Mouse (Mus musculus): ENCODE measurements around the gene Elk4. TPM values are rescaled to one million over a fixed set of nuclear protein-coding genes. Genes with fewer than 3 reads are reported as not detected.

Elk4 gene
- 17.5 and 17.8 TPM in 2 replicates for polyA plus RNA-seq (2015; fragmentation: Nextera tagmentation; extraction: Ambion mirVana)

GRCm38 (mm10) chr1:132007282-132007815, at the start of gene Elk4:
Elk4 (plus strand) TSS chr1:132007607.
- Histone ChIP-seq H3K36me3 (ENCODE audit: control insufficient read depth, insufficient read depth) (no peaks in the 10 kb centered on the region), H3K27ac (ENCODE audit: low read length) (peak within 1 kb of the TSS; percentile 99), H3K4me1 (ENCODE audit: control insufficient read depth, insufficient read depth, low read length) (peaks cover 29% of the 10 kb centered on the region), H3K4me3 (ENCODE audit: low read length) (peak within 1 kb of the TSS; percentile 62), H3K27me3 (ENCODE audit: control insufficient read depth, insufficient read depth, low read length) (no peaks in the 10 kb centered on the region), H3K9ac (ENCODE audit: low read length) (peak within 1 kb of the TSS; percentile 96), H3K4me2 (ENCODE audit: low read depth, low read length) (peak within 1 kb of the TSS; percentile 63), H3K9me3 (replicated peaks; ENCODE audit: control insufficient read depth, low read length) (no peaks in the 10 kb centered on the region)
- peak; percentile 86 for ATAC-seq (replicated peaks; ENCODE audit: extremely low read depth, insufficient read depth, low FRiP score)
- 0% methylated on average over 47 of the region's 61 CpGs for WGBS

GRCm38 (mm10) chr1:131961004-131961403, 46.4 kb upstream of the Elk4 start:
- 56% methylated on average over 2 of the region's 2 CpGs for WGBS
- Histone ChIP-seq H3K27ac (ENCODE audit: low read length) (no peak overlapping the region), H3K4me3 (ENCODE audit: low read length) (no peak overlapping the region), H3K27me3 (ENCODE audit: control insufficient read depth, insufficient read depth, low read length) (peaks cover 35% of the 10 kb centered on the region), H3K9me3 (replicated peaks; ENCODE audit: control insufficient read depth, low read length) (no peaks in the 10 kb centered on the region), H3K4me2 (ENCODE audit: low read depth, low read length) (no peak overlapping the region), H3K36me3 (ENCODE audit: control insufficient read depth, insufficient read depth) (no peaks in the 10 kb centered on the region), H3K9ac (ENCODE audit: low read length) (no peak overlapping the region), H3K4me1 (ENCODE audit: control insufficient read depth, insufficient read depth, low read length) (peaks cover 15% of the 10 kb centered on the region)
- no peak for ATAC-seq (replicated peaks; ENCODE audit: extremely low read depth, insufficient read depth, low FRiP score)

- no peaks in the 10 kb centered on the region for H3K36me3 ChIP-seq (ENCODE audit: control insufficient read depth, insufficient read depth)
- ATAC-seq (replicated peaks; ENCODE audit: extremely low read depth, insufficient read depth, low FRiP score): peak; percentile 62
- peak within 1 kb of the TSS; percentile 83 for H3K4me3 ChIP-seq (ENCODE audit: low read length)
- H3K4me1 ChIP-seq (ENCODE audit: control insufficient read depth, insufficient read depth, low read length): peaks cover 15% of the 10 kb centered on the region
- peaks cover 35% of the 10 kb centered on the region for H3K27me3 ChIP-seq (ENCODE audit: control insufficient read depth, insufficient read depth, low read length)
- peak within 1 kb of the TSS; percentile 78 for H3K9ac ChIP-seq (ENCODE audit: low read length)
- 1% methylated on average over 33 of the region's 35 CpGs for WGBS
- peak within 1 kb of the TSS; percentile 51 for H3K27ac ChIP-seq (ENCODE audit: low read length)
- H3K4me2 ChIP-seq (ENCODE audit: low read depth, low read length): peak within 1 kb of the TSS; percentile 92
- no peaks in the 10 kb centered on the region for H3K9me3 ChIP-seq (replicated peaks; ENCODE audit: control insufficient read depth, low read length)
Observed at GRCm38 (mm10) chr1:131962606-131963084, 44.8 kb upstream of the Elk4 start, which contains the start of gene Slc45a3. Slc45a3 (plus strand) TSS chr1:131962967.

- Histone ChIP-seq H3K4me2 (ENCODE audit: low read depth, low read length) (peak overlapping the region; percentile 92), H3K4me1 (ENCODE audit: control insufficient read depth, insufficient read depth, low read length) (peaks cover 15% of the 10 kb centered on the region), H3K4me3 (ENCODE audit: low read length) (peak overlapping the region; percentile 83), H3K27me3 (ENCODE audit: control insufficient read depth, insufficient read depth, low read length) (peaks cover 35% of the 10 kb centered on the region), H3K9ac (ENCODE audit: low read length) (peak overlapping the region; percentile 78), H3K9me3 (replicated peaks; ENCODE audit: control insufficient read depth, low read length) (no peaks in the 10 kb centered on the region), H3K36me3 (ENCODE audit: control insufficient read depth, insufficient read depth) (no peaks in the 10 kb centered on the region), H3K27ac (ENCODE audit: low read length) (peak overlapping the region; percentile 51)
- peak; percentile 47; the same call in 1 of the 2 replicates for ATAC-seq (replicated peaks; ENCODE audit: extremely low read depth, insufficient read depth, low FRiP score)
- WGBS: under 1% methylated on average over 75 of the region's 76 CpGs
Observed at GRCm38 (mm10) chr1:131963085-131963951, 44.1 kb upstream of the Elk4 start.

- Histone ChIP-seq H3K4me2 (ENCODE audit: low read depth, low read length) (peak overlapping the region; percentile 92), H3K4me1 (ENCODE audit: control insufficient read depth, insufficient read depth, low read length) (peaks cover 15% of the 10 kb centered on the region), H3K36me3 (ENCODE audit: control insufficient read depth, insufficient read depth) (no peaks in the 10 kb centered on the region), H3K4me3 (ENCODE audit: low read length) (peak overlapping the region; percentile 83), H3K27ac (ENCODE audit: low read length) (peak overlapping the region; percentile 51), H3K27me3 (ENCODE audit: control insufficient read depth, insufficient read depth, low read length) (peaks cover 35% of the 10 kb centered on the region), H3K9me3 (replicated peaks; ENCODE audit: control insufficient read depth, low read length) (no peaks in the 10 kb centered on the region), H3K9ac (ENCODE audit: low read length) (peak overlapping the region; percentile 78)
- 31% methylated on average over 5 of the region's 5 CpGs for WGBS
- no peak for ATAC-seq (replicated peaks; ENCODE audit: extremely low read depth, insufficient read depth, low FRiP score)
Observed at GRCm38 (mm10) chr1:131964100-131964499, 43.3 kb upstream of the Elk4 start.

GRCm38 (mm10) chr1:131964580-131964979, 42.8 kb upstream of the Elk4 start:
- Histone ChIP-seq H3K9me3 (replicated peaks; ENCODE audit: control insufficient read depth, low read length) (no peaks in the 10 kb centered on the region), H3K4me2 (ENCODE audit: low read depth, low read length) (peak overlapping the region; percentile 92; the same call in 1 of the 2 replicates), H3K27ac (ENCODE audit: low read length) (no peak overlapping the region), H3K9ac (ENCODE audit: low read length) (no peak overlapping the region), H3K4me1 (ENCODE audit: control insufficient read depth, insufficient read depth, low read length) (peaks cover 15% of the 10 kb centered on the region), H3K27me3 (ENCODE audit: control insufficient read depth, insufficient read depth, low read length) (peaks cover 35% of the 10 kb centered on the region), H3K36me3 (ENCODE audit: control insufficient read depth, insufficient read depth) (no peaks in the 10 kb centered on the region), H3K4me3 (ENCODE audit: low read length) (peak overlapping the region; percentile 83)
- WGBS: 82% methylated on average over 7 of the region's 7 CpGs
- ATAC-seq (replicated peaks; ENCODE audit: extremely low read depth, insufficient read depth, low FRiP score): no peak

- Histone ChIP-seq H3K9ac (ENCODE audit: low read length) (no peak overlapping the region), H3K9me3 (replicated peaks; ENCODE audit: control insufficient read depth, low read length) (no peaks in the 10 kb centered on the region), H3K4me1 (ENCODE audit: control insufficient read depth, insufficient read depth, low read length) (peaks cover 22% of the 10 kb centered on the region), H3K27ac (ENCODE audit: low read length) (no peak overlapping the region), H3K4me3 (ENCODE audit: low read length) (no peak overlapping the region), H3K4me2 (ENCODE audit: low read depth, low read length) (no peak overlapping the region; the same call in 1 of the 2 replicates), H3K36me3 (ENCODE audit: control insufficient read depth, insufficient read depth) (no peaks in the 10 kb centered on the region), H3K27me3 (ENCODE audit: control insufficient read depth, insufficient read depth, low read length) (peaks cover 32% of the 10 kb centered on the region)
- ATAC-seq (replicated peaks; ENCODE audit: extremely low read depth, insufficient read depth, low FRiP score): no peak
- 54% methylated on average over 5 of the region's 5 CpGs for WGBS
Observed at GRCm38 (mm10) chr1:131965818-131966217, 41.6 kb upstream of the Elk4 start.

- no peak for ATAC-seq (replicated peaks; ENCODE audit: extremely low read depth, insufficient read depth, low FRiP score)
- Histone ChIP-seq H3K36me3 (ENCODE audit: control insufficient read depth, insufficient read depth) (no peaks in the 10 kb centered on the region), H3K4me1 (ENCODE audit: control insufficient read depth, insufficient read depth, low read length) (peaks cover 27% of the 10 kb centered on the region), H3K4me2 (ENCODE audit: low read depth, low read length) (no peak overlapping the region), H3K27ac (ENCODE audit: low read length) (no peak overlapping the region), H3K4me3 (ENCODE audit: low read length) (no peak overlapping the region), H3K9me3 (replicated peaks; ENCODE audit: control insufficient read depth, low read length) (no peaks in the 10 kb centered on the region), H3K9ac (ENCODE audit: low read length) (no peak overlapping the region), H3K27me3 (ENCODE audit: control insufficient read depth, insufficient read depth, low read length) (peaks cover 24% of the 10 kb centered on the region)
- WGBS: 62% methylated on average over 7 of the region's 7 CpGs
Observed at GRCm38 (mm10) chr1:131967336-131967735, 40.1 kb upstream of the Elk4 start.

GRCm38 (mm10) chr1:131968556-131968955, 38.9 kb upstream of the Elk4 start:
- Histone ChIP-seq H3K27ac (ENCODE audit: low read length) (no peak overlapping the region), H3K4me1 (ENCODE audit: control insufficient read depth, insufficient read depth, low read length) (peaks cover 23% of the 10 kb centered on the region), H3K27me3 (ENCODE audit: control insufficient read depth, insufficient read depth, low read length) (peaks cover 24% of the 10 kb centered on the region), H3K4me2 (ENCODE audit: low read depth, low read length) (no peak overlapping the region), H3K4me3 (ENCODE audit: low read length) (no peak overlapping the region), H3K9ac (ENCODE audit: low read length) (no peak overlapping the region), H3K36me3 (ENCODE audit: control insufficient read depth, insufficient read depth) (no peaks in the 10 kb centered on the region), H3K9me3 (replicated peaks; ENCODE audit: control insufficient read depth, low read length) (no peaks in the 10 kb centered on the region)
- WGBS: 35% methylated on average over 3 of the region's 3 CpGs
- ATAC-seq (replicated peaks; ENCODE audit: extremely low read depth, insufficient read depth, low FRiP score): no peak
